Mouse (Mus musculus) E14TG2a.4 (cell line): ENCODE results near the gene Ythdf2.

Experiments used
- CTCF ChIP-seq: conservative IDR thresholded peaks from 2 replicates; pipeline ENCODE4 v1.5.1; 2014; ENCODE audit warnings: low read length
- NANOG ChIP-seq: IDR thresholded peaks from 2 replicates; pipeline ENCODE4 v1.6.1; 2014; ENCODE audit warnings: borderline replicate concordance, low read length, mixed read lengths
- POU5F1 ChIP-seq: IDR thresholded peaks from 2 replicates; pipeline ENCODE4 v1.6.1; 2014; ENCODE audit warnings: low read length, borderline replicate concordance

GRCm38 (mm10) chr4:132187826-132188401, 24.2 kb downstream of the Ythdf2 start:
- TF ChIP-seq CTCF (no peak), NANOG (no peak), POU5F1 (no peak)
